Mouse (Mus musculus) intestine, embryonic 14.5 days (tissue): ENCODE data around the gene Rab14. TPM values are rescaled to one million over a fixed set of nuclear protein-coding genes. Genes with fewer than 3 reads are reported as not detected.

Source experiments
- ATAC-seq: fragments of 200-750 bp; cut with Nextera tagmentation; replicated peaks from 2 replicates; pipeline ENCODE4 v1.8.0; 2017; ENCODE audit warnings: low read depth, moderate number of reproducible peaks, moderate TSS enrichment, moderate library complexity; ENCODE audit not compliant: low FRiP score, low TSS enrichment
- DNase-seq: peaks from one replicate; pipeline ENCODE4 v3.0.0-alpha.2; 2018; ENCODE audit warnings: low spot score
- H3K27ac ChIP-seq: fragments of 300-500 bp; sonication (generic); 2 replicates; pipeline ENCODE4 v1.5.1; 2014; ENCODE audit warnings: low read depth, mild to moderate bottlenecking, control low read depth
- H3K27me3 ChIP-seq: fragments of 300-500 bp; sonication (generic); replicated peaks from 2 replicates; pipeline ENCODE4 v1.6.1; 2014; ENCODE audit warnings: low read length, control low read depth; ENCODE audit not compliant: control insufficient read depth, insufficient read depth
- H3K36me3 ChIP-seq: fragments of 300-500 bp; sonication (generic); 2 replicates; pipeline ENCODE4 v1.6.1; 2014; ENCODE audit warnings: low read length, control low read depth; ENCODE audit not compliant: control insufficient read depth, insufficient read depth
- H3K4me1 ChIP-seq: fragments of 300-500 bp; sonication (generic); replicated peaks from 2 replicates; pipeline ENCODE4 v1.6.1; 2014; ENCODE audit warnings: low read length, control low read depth, mixed read lengths; ENCODE audit not compliant: control insufficient read depth, insufficient read depth
- H3K4me2 ChIP-seq: fragments of 300-500 bp; sonication (generic); 2 replicates; pipeline ENCODE4 v1.6.1; 2014; ENCODE audit warnings: low read length
- H3K4me3 ChIP-seq: fragments of 300-500 bp; sonication (generic); 2 replicates; pipeline ENCODE4 v1.5.1; 2014; ENCODE audit warnings: low read depth, low read length, control low read depth, mixed read lengths
- H3K9ac ChIP-seq: fragments of 300-500 bp; sonication (generic); 2 replicates; pipeline ENCODE4 v1.6.1; 2014; ENCODE audit warnings: mild to moderate bottlenecking, low read length
- H3K9me3 ChIP-seq: fragments of 300-500 bp; sonication (generic); 2 replicates; pipeline ENCODE4 v1.6.1; 2016; ENCODE audit warnings: low read length, control low read depth; ENCODE audit not compliant: control insufficient read depth
- WGBS: fragments of 180-500 bp; shearing (Covaris S2); extraction: QIAGEN DNeasy Blood & Tissue Kit; methylation state at CpG from one replicate; pipeline ENCODE4 v1.1.7; 2014; 5-methylcytosine and 5-hydroxymethylcytosine counted together
- polyA plus RNA-seq: library from polyadenylated mRNA; unstranded; fragments of >200 nt; fragmentation: Nextera tagmentation; extraction: Ambion mirVana; gene quantifications from 2 replicates; pipeline ENCODE4 v1.2.1, GENCODE M21; 2014

Rab14 gene
- polyA plus RNA-seq, 1 experiment from 2014 or later, result 258 TPM

DNA sequence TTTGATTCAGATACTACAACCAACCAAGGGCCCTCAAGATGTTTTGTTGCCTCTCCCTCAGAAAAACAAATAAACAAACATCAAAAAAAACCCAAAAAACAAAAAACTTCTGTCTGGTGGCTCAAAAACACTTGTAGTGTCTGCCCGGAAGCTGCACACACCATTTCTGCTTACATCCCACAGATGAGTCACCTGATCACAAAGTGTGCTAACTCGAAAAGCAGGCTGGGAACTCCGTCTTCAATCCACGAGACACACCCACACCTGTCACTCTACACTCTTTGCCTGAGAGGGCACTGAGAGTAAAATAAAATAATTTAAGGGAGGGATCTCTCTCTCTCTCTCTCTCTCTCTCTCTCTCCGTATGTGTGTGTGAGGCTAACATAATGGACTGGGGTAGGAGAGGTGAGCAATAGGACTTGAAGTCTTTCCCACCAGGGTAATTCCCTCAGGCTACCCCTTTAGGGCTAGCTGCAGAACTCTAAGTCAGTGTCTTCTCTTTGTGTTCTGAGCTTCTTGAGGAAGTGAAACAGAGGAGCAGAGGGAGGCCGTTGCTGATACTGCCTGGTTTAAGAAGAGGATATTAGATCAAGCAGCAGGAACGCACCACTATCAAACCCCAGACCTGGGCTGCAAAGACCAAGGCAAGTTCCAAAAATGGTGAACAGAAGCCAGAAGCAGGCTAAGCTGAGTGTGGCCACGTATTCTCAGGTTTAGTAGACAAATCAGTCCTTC is 8.2 kb upstream of the Rab14 start:
- no peak for ATAC-seq

DNA sequence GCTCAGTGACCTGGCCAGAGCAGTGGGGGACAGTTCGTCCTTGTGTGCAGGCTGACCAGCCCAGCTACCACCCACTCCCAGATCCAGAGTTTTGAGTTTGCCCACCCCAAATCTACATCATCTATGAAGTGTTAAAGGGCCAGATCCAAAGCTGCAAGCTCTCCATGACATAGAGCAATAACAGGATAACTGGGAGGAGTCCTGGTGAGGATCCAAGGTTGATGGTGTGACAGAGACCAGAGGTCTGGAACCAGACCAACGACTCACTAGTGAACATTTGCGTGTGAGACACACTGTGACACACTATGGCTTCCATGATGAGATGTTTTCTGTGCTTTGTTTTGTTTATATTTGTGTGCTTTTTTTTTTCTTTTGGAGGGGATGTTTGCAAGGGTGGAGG is 7.1 kb upstream of the Rab14 start:
- 78% methylated on average over 3 of the region's 3 CpGs for WGBS
- Histone ChIP-seq H3K36me3 (no peaks in the 10 kb centered on the region), H3K4me2 (no peak overlapping the region), H3K4me1 (no peaks in the 10 kb centered on the region), H3K27me3 (no peaks in the 10 kb centered on the region), H3K4me3 (no peak overlapping the region), H3K9ac (no peak overlapping the region), H3K27ac (no peak overlapping the region), H3K9me3 (no peaks in the 10 kb centered on the region)
- peak; percentile 48 for DNase-seq
- ATAC-seq, result no peak

More for the DNA sequence above, 8.2 kb upstream of the Rab14 start:
- Histone ChIP-seq H3K4me3 (no peak overlapping the region), H3K9me3 (no peaks in the 10 kb centered on the region), H3K27ac (no peak overlapping the region), H3K4me1 (no peaks in the 10 kb centered on the region), H3K27me3 (no peaks in the 10 kb centered on the region), H3K4me2 (no peak overlapping the region), H3K36me3 (no peaks in the 10 kb centered on the region), H3K9ac (no peak overlapping the region)
- WGBS, result 60% methylated on average over 8 of the region's 8 CpGs
- DNase-seq, result peak; percentile 46

DNA sequence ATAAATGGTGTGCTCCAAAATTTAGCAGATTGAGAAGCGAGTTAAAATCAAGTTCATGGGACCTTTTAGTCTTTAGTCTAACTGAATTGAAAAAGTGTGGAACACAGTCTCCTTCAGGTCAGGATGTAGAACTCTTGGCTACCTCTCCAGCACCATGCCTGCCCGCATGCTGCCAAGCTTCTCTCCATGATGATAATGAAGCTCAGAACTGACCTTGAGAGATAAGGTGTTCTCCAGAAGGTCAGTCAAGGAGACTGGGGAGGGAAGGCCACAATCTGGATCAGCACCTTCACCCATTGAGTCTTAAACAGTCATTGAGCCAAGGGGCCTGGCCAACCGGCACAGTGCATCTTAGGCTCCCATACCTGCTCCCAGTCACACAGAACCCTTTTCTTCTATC is 5.8 kb upstream of the Rab14 start:
- ATAC-seq, result no peak
- Histone ChIP-seq H3K9me3 (no peaks in the 10 kb centered on the region), H3K4me3 (no peak overlapping the region), H3K4me2 (no peak overlapping the region), H3K9ac (no peak overlapping the region), H3K36me3 (no peaks in the 10 kb centered on the region), H3K27ac (no peak overlapping the region), H3K4me1 (no peaks in the 10 kb centered on the region), H3K27me3 (no peaks in the 10 kb centered on the region)
- WGBS, result 81% methylated on average over 3 of the region's 3 CpGs
- peak; percentile 44 for DNase-seq

DNA sequence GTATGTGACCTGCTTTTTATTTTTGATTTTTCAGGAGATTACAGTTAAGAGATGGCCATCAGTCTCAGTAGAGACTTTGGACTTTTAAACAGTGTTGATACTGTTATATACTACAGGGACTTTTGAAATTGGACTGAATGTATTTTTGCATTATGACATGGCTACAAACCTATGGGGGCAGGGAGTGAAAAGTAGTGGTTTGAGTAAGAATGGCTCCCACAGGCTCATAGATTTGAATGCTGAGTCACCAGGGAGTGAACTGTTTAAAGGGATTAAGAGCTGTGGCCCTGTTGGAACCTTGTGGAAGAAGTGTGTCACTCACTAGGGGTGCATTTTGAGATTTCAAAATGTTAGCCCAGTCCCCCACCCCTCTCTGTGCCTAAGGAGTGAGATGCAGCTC is 2.8 kb upstream of the Rab14 start:
- Histone ChIP-seq H3K9ac (no peak overlapping the region), H3K9me3 (no peaks in the 10 kb centered on the region), H3K27me3 (no peaks in the 10 kb centered on the region), H3K36me3 (no peaks in the 10 kb centered on the region), H3K4me2 (no peak overlapping the region), H3K27ac (no peak overlapping the region), H3K4me3 (no peak overlapping the region), H3K4me1 (peaks cover 7% of the 10 kb centered on the region)
- DNase-seq (no peak), ATAC-seq (no peak)

DNA sequence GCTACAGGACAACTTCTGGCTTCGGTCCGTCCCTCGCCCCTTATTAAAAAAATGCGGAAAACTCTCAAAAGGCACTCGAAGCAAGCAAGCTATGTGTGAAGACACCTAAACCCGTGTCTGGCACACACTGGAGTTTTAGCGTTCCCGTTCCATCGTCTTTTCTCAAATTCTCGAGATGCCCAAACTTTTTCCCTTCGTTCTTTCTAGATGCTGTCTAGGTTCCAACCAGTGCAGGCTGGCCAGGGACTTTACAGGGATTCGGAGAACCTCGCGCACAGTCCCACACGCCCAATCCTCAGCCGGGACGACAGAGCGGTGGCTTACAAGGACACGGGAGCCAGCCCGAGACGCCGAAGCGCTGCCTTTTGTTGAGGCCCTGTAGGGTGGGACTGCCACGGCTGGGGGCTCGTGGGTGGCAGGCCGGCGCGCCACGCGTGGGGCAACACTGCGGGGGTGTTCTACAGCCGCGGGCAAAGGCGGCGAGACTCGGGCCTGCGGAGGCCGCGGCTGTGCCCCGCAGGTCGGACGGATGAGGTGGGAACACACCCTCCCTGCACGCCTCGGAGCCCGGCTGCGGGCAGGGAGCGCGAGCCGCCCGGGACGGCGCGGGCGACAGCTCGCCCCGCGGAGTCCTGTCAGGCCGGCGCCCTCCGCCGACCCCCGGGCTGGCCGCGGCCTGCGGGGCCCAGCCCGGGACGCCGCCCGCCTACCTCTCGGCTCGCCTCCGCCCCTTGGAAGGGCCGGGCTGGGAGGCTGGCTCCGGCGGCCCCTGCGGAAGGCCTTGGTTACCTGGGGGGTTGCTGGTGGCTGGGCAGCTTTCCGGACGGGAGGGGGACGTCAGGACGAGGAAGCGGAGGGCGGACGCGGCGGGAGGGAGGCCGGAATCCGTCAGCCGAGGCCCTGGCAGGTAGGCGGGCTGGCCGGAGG is 686 bp downstream of the Rab14 start:
- Histone ChIP-seq H3K4me1 (peaks cover 12% of the 10 kb centered on the region), H3K9me3 (no peaks in the 10 kb centered on the region), H3K4me2 (peak overlapping the region; percentile 95), H3K9ac (peak overlapping the region; percentile 90), H3K36me3 (no peaks in the 10 kb centered on the region), H3K27me3 (no peaks in the 10 kb centered on the region), H3K27ac (peak overlapping the region; percentile 91), H3K4me3 (peak overlapping the region; percentile 74)
- DNase-seq, result peak; percentile 71
- WGBS, result under 1% methylated on average over 73 of the region's 90 CpGs
- peak; percentile 84 for ATAC-seq

DNA sequence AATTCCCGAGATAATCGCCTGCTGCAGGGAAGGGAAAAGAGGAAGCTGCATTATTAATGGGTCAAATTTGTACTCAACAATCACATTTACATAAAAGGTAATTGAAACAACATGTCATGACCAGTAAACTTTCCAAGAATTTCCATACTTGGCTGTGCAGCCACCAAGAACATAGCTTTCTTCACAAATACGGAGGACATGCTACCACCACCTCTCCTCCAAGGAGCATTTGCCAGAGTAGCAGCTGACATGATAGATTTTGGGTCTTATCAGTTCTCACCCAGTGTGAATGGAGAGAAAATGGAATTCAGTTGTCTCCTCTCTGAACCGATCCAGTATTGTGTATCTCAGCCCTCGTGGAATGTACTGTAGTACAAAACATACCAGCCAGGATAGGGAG is 1.4 kb downstream of the Rab14 start:
- no peak overlapping the region for H3K27ac ChIP-seq
- H3K4me1 ChIP-seq, result peaks cover 14% of the 10 kb centered on the region
- H3K27me3 ChIP-seq, result no peaks in the 10 kb centered on the region
- 12% methylated on average over 5 of the region's 5 CpGs for WGBS
- peak overlapping the region; percentile 95 for H3K4me2 ChIP-seq
- 0 out of 2 replicates have a peak, but pooled peaks cover 4% of the 10 kb centered on the region for H3K36me3 ChIP-seq
- DNase-seq (no peak), ATAC-seq (no peak)
- peak overlapping the region; percentile 90 for H3K9ac ChIP-seq
- H3K4me3 ChIP-seq, result peak overlapping the region; percentile 74
- H3K9me3 ChIP-seq, result no peaks in the 10 kb centered on the region

DNA sequence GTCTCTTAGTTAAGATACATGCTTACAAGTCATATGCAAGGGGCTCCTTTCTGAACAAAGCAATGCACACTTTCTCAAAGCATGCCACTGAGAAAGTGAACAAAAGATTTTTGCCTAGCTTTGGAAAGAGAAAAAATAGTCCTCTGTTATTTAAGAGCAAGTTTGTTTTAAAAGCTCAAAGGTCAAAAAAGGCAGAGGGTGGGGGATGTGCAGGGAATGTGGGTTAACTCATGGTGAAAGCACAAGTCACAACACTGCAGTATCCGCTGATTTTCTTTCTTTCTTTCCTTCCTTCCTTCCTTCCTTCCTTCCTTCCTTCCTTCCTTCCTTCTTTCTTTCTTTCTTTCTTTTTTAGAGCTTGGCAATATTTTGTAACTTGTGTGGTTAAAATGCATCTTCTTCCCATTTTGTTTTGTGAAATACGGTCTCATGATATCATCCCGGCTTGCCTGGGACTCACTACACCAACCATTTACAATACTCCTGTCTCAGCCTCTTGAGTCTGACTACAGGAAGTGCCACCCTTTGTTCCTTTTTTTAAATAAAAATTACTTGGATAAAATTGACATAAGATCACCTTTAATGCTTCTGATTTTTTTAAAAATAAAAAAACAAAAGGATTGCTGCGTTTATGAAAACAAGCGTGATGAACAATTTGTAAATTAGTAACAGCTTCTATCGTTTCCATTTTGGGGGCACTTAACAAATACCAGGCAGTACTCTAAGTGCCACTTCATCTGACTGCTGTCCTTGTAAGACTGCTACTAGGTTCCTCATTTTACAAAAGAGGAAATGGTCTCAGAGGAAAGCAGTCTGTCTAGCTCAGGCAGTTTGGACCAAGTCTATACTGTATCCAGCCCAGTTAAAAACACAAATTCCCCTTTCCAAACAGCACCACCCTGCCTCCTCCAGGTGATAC is 5.0 kb downstream of the Rab14 start:
- H3K9me3 ChIP-seq, result no peaks in the 10 kb centered on the region

DNA sequence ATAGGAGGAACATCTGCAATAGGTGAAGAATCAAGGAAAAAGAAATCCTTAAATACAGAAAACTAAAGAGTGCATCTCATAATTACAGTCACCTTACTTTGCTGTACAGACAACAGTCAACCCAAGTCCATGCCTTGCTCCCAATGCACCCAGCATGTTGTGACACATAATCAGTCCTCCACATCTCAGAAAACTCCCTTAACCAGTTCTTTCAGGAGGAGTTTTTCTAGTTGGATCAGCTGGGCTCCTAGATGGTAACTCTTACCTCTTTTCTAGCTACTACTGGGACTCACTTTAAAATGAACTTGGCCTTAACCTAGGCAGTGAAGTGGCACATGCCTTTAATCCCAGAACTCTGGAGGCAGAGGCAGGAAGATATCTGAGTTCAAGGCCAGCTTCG is 6.9 kb downstream of the Rab14 start:
- WGBS, result 81% methylated on average over 1 of the region's 1 CpGs
- Histone ChIP-seq H3K4me2 (no peak overlapping the region), H3K27ac (no peak overlapping the region), H3K4me3 (no peak overlapping the region), H3K4me1 (peaks cover 7% of the 10 kb centered on the region), H3K27me3 (no peaks in the 10 kb centered on the region), H3K9me3 (no peaks in the 10 kb centered on the region), H3K36me3 (peaks cover 37% of the 10 kb centered on the region), H3K9ac (no peak overlapping the region)
- no peak for DNase-seq
- ATAC-seq, result no peak

More for the DNA sequence above, 5.0 kb downstream of the Rab14 start:
- peak; percentile 47 for DNase-seq
- Histone ChIP-seq H3K4me1 (peaks cover 14% of the 10 kb centered on the region), H3K27me3 (no peaks in the 10 kb centered on the region), H3K27ac (no peak overlapping the region), H3K36me3 (peaks cover 18% of the 10 kb centered on the region), H3K4me3 (no peak overlapping the region), H3K9ac (no peak overlapping the region), H3K4me2 (no peak overlapping the region)
- ATAC-seq, result no peak
- WGBS, result 74% methylated on average over 6 of the region's 6 CpGs
